Mouse (Mus musculus): ENCODE data around the gene Habp4.

The Habp4 gene

GRCm38 (mm10) chr13:64178746-64179652, 17.4 kb downstream of the Habp4 start:
- DNase-seq (ENCODE audit: low spot score in 2 of 2): no peak

GRCm38 (mm10) chr13:64180300-64180699, 18.7 kb downstream of the Habp4 start:
- DNase-seq (ENCODE audit: low spot score in 2 of 2): no peak

GRCm38 (mm10) chr13:64180888-64181287, 19.3 kb downstream of the Habp4 start:
- DNase-seq (ENCODE audit: low spot score in 2 of 2): peak in 1 of 2 experiments; percentile 67

- DNase-seq (ENCODE audit: low spot score in 2 of 2): no peak
Measured at GRCm38 (mm10) chr13:64182091-64182490, 20.5 kb downstream of the Habp4 start.

GRCm38 (mm10) chr13:64183583-64183982, 22.0 kb downstream of the Habp4 start:
- no peak for DNase-seq (ENCODE audit: low spot score in 2 of 2)

- no peak for DNase-seq (ENCODE audit: low spot score in 2 of 2)
Measured at GRCm38 (mm10) chr13:64184361-64184760, 22.7 kb downstream of the Habp4 start.

GRCm38 (mm10) chr13:64185176-64185575, 23.6 kb downstream of the Habp4 start:
- no peak for DNase-seq (ENCODE audit: low spot score in 2 of 2)

- no peak for DNase-seq (ENCODE audit: low spot score in 2 of 2)
Measured at GRCm38 (mm10) chr13:64185586-64185985, 24.0 kb downstream of the Habp4 start.

GRCm38 (mm10) chr13:64186516-64186915, 24.9 kb downstream of the Habp4 start:
- DNase-seq (ENCODE audit: low spot score in 2 of 2): no peak

GRCm38 (mm10) chr13:64187065-64187464, 25.4 kb downstream of the Habp4 start:
- no peak for DNase-seq (ENCODE audit: low spot score in 2 of 2)

GRCm38 (mm10) chr13:64197899-64198298, 36.3 kb downstream of the Habp4 start:
- no peak for DNase-seq (ENCODE audit: low spot score in 2 of 2)

GRCm38 (mm10) chr13:64198310-64198709, 36.7 kb downstream of the Habp4 start:
- DNase-seq (ENCODE audit: low spot score in 2 of 2): no peak

GRCm38 (mm10) chr13:64200911-64201310, 39.3 kb downstream of the Habp4 start:
- no peak for DNase-seq (ENCODE audit: low spot score in 2 of 2)

GRCm38 (mm10) chr13:64204726-64205125, 43.1 kb downstream of the Habp4 start:
- no peak for DNase-seq (ENCODE audit: low spot score in 2 of 2)

- DNase-seq (ENCODE audit: low spot score in 2 of 2): no peak
Measured at GRCm38 (mm10) chr13:64205186-64205585, 43.6 kb downstream of the Habp4 start.

GRCm38 (mm10) chr13:64208146-64208545, 46.5 kb downstream of the Habp4 start:
- no peak for DNase-seq (ENCODE audit: low spot score in 2 of 2)

GRCm38 (mm10) chr13:64211995-64212603, 50.5 kb downstream of the Habp4 start:
- no peak for DNase-seq (ENCODE audit: low spot score in 2 of 2)

GRCm38 (mm10) chr13:64214891-64215290, 53.3 kb downstream of the Habp4 start:
- DNase-seq (ENCODE audit: low spot score in 2 of 2): no peak

- DNase-seq (ENCODE audit: low spot score in 2 of 2): no peak
Measured at GRCm38 (mm10) chr13:64225738-64226137, 64.1 kb downstream of the Habp4 start.

GRCm38 (mm10) chr13:64226725-64227124, 65.1 kb downstream of the Habp4 start:
- DNase-seq (ENCODE audit: low spot score in 2 of 2): no peak

GRCm38 (mm10) chr13:64233139-64233538, 71.5 kb downstream of the Habp4 start:
- no peak for DNase-seq (ENCODE audit: low spot score in 2 of 2)

- no peak for DNase-seq (ENCODE audit: low spot score in 2 of 2)
Measured at GRCm38 (mm10) chr13:64235062-64235715, 73.6 kb downstream of the Habp4 start.

- no peak for DNase-seq (ENCODE audit: low spot score in 2 of 2)
Measured at GRCm38 (mm10) chr13:64235777-64236176, 74.2 kb downstream of the Habp4 start.
